Mouse (Mus musculus) liver, adult 2 months (tissue): Measurements from ENCODE around the gene Myo5a.

Source experiments
- CTCF ChIP-seq: fragments of 200-500 bp; IDR thresholded peaks from 2 replicates; pipeline ENCODE4 v1.5.1; 2011; ENCODE audit warnings: low read depth, low read length, control low read depth
- POLR2A ChIP-seq: fragments of 200-500 bp; IDR thresholded peaks from 2 replicates; pipeline ENCODE4 v1.6.1; 2011; ENCODE audit warnings: low read length, control low read depth; ENCODE audit not compliant: insufficient read depth; ENCODE audit errors: extremely low read depth

GRCm38 (mm10) chr9:75146911-75147310 is 76.1 kb downstream of the Myo5a start:
- TF ChIP-seq CTCF (no peak), POLR2A (no peak)
